Mouse (Mus musculus): ENCODE data around the gene Rerg. TPM values are rescaled to one million over a fixed set of nuclear protein-coding genes. Genes with fewer than 3 reads are reported as not detected.

Gene Rerg
- total and polyA plus RNA-seq, 3 experiments = 0.05 TPM; not detected in 2

DNA sequence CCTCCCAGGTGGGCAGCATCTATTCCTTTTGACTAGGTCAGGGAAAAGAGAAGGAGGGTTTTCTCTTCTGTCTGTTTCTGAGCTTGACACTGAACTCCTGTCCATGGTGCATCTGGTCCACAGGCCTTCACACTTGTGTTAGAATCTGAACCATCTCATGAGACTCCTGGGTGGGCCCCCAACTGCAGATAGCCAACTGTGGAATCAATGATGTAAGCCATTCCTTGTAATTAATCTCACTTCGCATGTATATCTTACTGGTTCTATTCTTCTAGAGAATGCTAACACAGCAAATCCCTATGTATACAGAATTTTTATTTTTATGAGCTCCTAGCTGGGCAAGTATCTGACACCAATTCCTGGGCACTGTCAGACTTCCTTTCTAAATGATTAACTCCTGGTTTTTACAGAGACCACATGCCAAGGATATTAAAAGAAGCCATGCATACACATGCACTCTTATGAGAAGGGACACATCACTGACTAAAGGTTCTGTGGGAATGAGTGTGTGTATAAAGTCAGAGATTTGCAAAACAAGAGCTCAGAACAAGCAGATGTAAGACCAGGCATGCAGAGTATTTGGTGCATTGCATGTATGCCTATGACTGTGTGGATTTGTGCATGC lies 53.3 kb downstream of the Rerg start:
- DNase-seq (ENCODE audit: low spot score) (no peak), ATAC-seq (ENCODE audit: extremely low read depth, insufficient number of reproducible peaks, low FRiP score, poor library complexity, severe bottlenecking) (no peak)
- no peak for TF ChIP-seq CTCF (IDR thresholded peaks at IDR 0.05; ENCODE audit: low read depth, low read length)
- no peak for TF ChIP-seq GATA2 (IDR thresholded peaks at IDR 0.05; ENCODE audit: borderline replicate concordance, low read depth, low read length)
- no peak for TF ChIP-seq TAL1 (conservative IDR thresholded peaks at IDR 0.05; ENCODE audit: low read depth, low read length)
- no peak for TF ChIP-seq GATA1 (IDR thresholded peaks at IDR 0.05; ENCODE audit: borderline replicate concordance, low read length)
- no peak for TF ChIP-seq POLR2AphosphoS5 (IDR thresholded peaks at IDR 0.05; ENCODE audit: insufficient replicate concordance, low read depth, low read length)
- Histone ChIP-seq H3K36me3 (replicated peaks) (no peaks in the 10 kb centered on the region), H3K4me3 (ENCODE audit: low read depth, low read length) (no peak overlapping the region), H3K4me1 (ENCODE audit: insufficient read depth, low read depth, low read length) (no peaks in the 10 kb centered on the region), H3K27me3 (ENCODE audit: insufficient read depth, low read length) (no peaks in the 10 kb centered on the region), H3K9me3 (replicated peaks) (peaks cover 40% of the 10 kb centered on the region)

DNA sequence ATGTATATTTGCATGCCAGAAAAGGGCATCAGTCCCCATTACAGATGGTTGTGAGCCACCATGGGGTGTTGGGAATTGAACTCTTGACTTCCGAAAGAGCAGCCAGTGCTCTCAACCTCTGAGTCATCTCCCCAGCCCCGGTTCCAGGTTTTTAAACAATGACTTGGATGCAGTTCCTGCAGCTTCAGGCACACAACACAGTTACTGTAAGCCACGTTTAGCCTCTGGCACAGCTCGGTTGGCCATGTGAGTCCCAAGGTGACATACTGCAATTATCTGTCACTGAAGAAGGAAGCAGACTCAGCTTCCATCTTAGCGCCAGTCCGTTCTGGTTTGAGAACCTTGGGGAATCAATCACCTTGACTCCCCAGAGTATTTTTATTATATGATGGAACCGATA lies 55.4 kb downstream of the Rerg start:
- no peak for DNase-seq (ENCODE audit: low spot score)
- Histone ChIP-seq H3K4me1 (ENCODE audit: insufficient read depth, low read depth, low read length) (no peaks in the 10 kb centered on the region), H3K4me3 (ENCODE audit: low read depth, low read length) (no peak overlapping the region), H3K36me3 (replicated peaks) (no peaks in the 10 kb centered on the region), H3K9me3 (replicated peaks) (peaks cover 54% of the 10 kb centered on the region), H3K27me3 (ENCODE audit: insufficient read depth, low read length) (no peaks in the 10 kb centered on the region)
- TF ChIP-seq GATA1 (IDR thresholded peaks at IDR 0.05; ENCODE audit: borderline replicate concordance, low read length) = no peak
- no peak for TF ChIP-seq POLR2AphosphoS5 (IDR thresholded peaks at IDR 0.05; ENCODE audit: insufficient replicate concordance, low read depth, low read length)
- TF ChIP-seq CTCF (IDR thresholded peaks at IDR 0.05; ENCODE audit: low read depth, low read length) = no peak
- TF ChIP-seq GATA2 (IDR thresholded peaks at IDR 0.05; ENCODE audit: borderline replicate concordance, low read depth, low read length) = no peak
- TF ChIP-seq TAL1 (conservative IDR thresholded peaks at IDR 0.05; ENCODE audit: low read depth, low read length) = no peak
- no peak for ATAC-seq (ENCODE audit: extremely low read depth, insufficient number of reproducible peaks, low FRiP score, poor library complexity, severe bottlenecking)

GRCm38 (mm10) chr6:137111266-137111813 lies 59.0 kb downstream of the Rerg start:
- Histone ChIP-seq H3K9me3 (replicated peaks) (peaks cover 56% of the 10 kb centered on the region), H3K36me3 (replicated peaks) (no peaks in the 10 kb centered on the region), H3K4me3 (ENCODE audit: low read depth, low read length) (no peak overlapping the region), H3K4me1 (ENCODE audit: insufficient read depth, low read depth, low read length) (no peaks in the 10 kb centered on the region), H3K27me3 (ENCODE audit: insufficient read depth, low read length) (no peaks in the 10 kb centered on the region)
- DNase-seq (ENCODE audit: low spot score) (no peak), ATAC-seq (ENCODE audit: extremely low read depth, insufficient number of reproducible peaks, low FRiP score, poor library complexity, severe bottlenecking) (no peak)
- TF ChIP-seq TAL1 (conservative IDR thresholded peaks at IDR 0.05; ENCODE audit: low read depth, low read length) = no peak
- no peak for TF ChIP-seq GATA1 (IDR thresholded peaks at IDR 0.05; ENCODE audit: borderline replicate concordance, low read length)
- TF ChIP-seq GATA2 (IDR thresholded peaks at IDR 0.05; ENCODE audit: borderline replicate concordance, low read depth, low read length) = no peak
- no peak for TF ChIP-seq CTCF (IDR thresholded peaks at IDR 0.05; ENCODE audit: low read depth, low read length)
- no peak for TF ChIP-seq POLR2AphosphoS5 (IDR thresholded peaks at IDR 0.05; ENCODE audit: insufficient replicate concordance, low read depth, low read length)

- no peak for DNase-seq (ENCODE audit: low spot score)
- Histone ChIP-seq H3K27me3 (ENCODE audit: insufficient read depth, low read length) (no peaks in the 10 kb centered on the region), H3K9me3 (replicated peaks) (peaks cover 54% of the 10 kb centered on the region), H3K4me3 (ENCODE audit: low read depth, low read length) (no peak overlapping the region), H3K36me3 (replicated peaks) (no peaks in the 10 kb centered on the region), H3K4me1 (ENCODE audit: insufficient read depth, low read depth, low read length) (no peaks in the 10 kb centered on the region)
- TF ChIP-seq POLR2AphosphoS5 (IDR thresholded peaks at IDR 0.05; ENCODE audit: insufficient replicate concordance, low read depth, low read length) = no peak
- no peak for TF ChIP-seq GATA1 (IDR thresholded peaks at IDR 0.05; ENCODE audit: borderline replicate concordance, low read length)
- no peak for ATAC-seq (ENCODE audit: extremely low read depth, insufficient number of reproducible peaks, low FRiP score, poor library complexity, severe bottlenecking)
Observed at GRCm38 (mm10) chr6:137110778-137111174, 59.5 kb downstream of the Rerg start.

DNA sequence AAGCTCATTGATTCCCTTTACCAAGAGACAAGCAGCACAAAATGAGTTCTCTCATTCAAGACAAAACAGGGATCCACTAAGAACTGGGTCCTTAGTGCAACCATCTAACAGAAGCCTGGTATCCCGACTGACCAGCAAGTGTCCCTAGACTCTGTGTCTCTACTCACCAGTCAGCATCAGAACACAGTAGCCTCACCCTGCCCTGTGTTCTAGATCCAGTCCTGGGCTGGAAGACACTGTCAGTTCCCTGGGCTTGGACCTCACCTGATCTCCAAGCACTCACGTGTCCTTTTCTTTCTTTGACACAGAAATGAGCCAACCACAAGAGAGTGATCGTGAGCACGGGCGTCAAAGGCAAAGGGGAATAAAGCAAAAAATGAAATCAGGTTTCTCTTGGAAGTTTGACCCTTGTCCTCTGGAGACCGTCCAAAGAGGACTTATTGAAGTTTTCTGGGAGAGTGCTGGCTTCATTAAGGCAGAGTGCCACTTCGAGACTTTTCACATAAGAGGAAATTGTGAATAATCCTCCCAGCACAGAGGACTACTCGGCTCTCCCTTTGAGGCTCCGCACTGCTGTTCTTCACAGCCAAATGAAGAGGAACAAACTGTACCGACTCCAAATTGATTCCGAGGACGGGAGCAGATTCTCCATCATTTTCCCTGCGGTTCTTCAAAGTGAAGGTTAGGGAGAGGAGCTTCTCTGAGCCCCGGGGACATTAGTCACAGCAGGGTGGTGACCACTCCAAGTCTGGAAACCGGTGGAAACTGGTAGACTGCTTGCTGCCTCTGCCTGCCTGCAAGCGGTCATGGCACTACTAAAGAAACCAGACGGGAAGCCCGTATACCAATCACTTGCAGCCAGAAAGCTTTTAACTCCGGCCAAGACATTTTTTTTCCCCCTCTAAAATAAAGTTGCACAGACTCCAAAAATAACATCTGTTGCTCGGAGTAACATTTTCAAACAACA lies 60.2 kb downstream of the Rerg start:
- ATAC-seq (ENCODE audit: extremely low read depth, insufficient number of reproducible peaks, low FRiP score, poor library complexity, severe bottlenecking) (no peak), DNase-seq (ENCODE audit: low spot score) (no peak)
- Histone ChIP-seq H3K27me3 (ENCODE audit: insufficient read depth, low read length) (no peaks in the 10 kb centered on the region), H3K9me3 (replicated peaks) (peaks cover 50% of the 10 kb centered on the region), H3K4me3 (ENCODE audit: low read depth, low read length) (no peak overlapping the region), H3K36me3 (replicated peaks) (no peaks in the 10 kb centered on the region), H3K4me1 (ENCODE audit: insufficient read depth, low read depth, low read length) (no peaks in the 10 kb centered on the region)
- no peak for TF ChIP-seq TAL1 (conservative IDR thresholded peaks at IDR 0.05; ENCODE audit: low read depth, low read length)
- TF ChIP-seq GATA1 (IDR thresholded peaks at IDR 0.05; ENCODE audit: borderline replicate concordance, low read length) = no peak
- no peak for TF ChIP-seq GATA2 (IDR thresholded peaks at IDR 0.05; ENCODE audit: borderline replicate concordance, low read depth, low read length)
- TF ChIP-seq POLR2AphosphoS5 (IDR thresholded peaks at IDR 0.05; ENCODE audit: insufficient replicate concordance, low read depth, low read length) = no peak
- no peak for TF ChIP-seq CTCF (IDR thresholded peaks at IDR 0.05; ENCODE audit: low read depth, low read length)

- Histone ChIP-seq H3K36me3 (replicated peaks) (no peaks in the 10 kb centered on the region), H3K4me3 (ENCODE audit: low read depth, low read length) (no peak overlapping the region), H3K27me3 (ENCODE audit: insufficient read depth, low read length) (no peaks in the 10 kb centered on the region), H3K4me1 (ENCODE audit: insufficient read depth, low read depth, low read length) (no peaks in the 10 kb centered on the region), H3K9me3 (replicated peaks) (peaks cover 37% of the 10 kb centered on the region)
- ATAC-seq (ENCODE audit: extremely low read depth, insufficient number of reproducible peaks, low FRiP score, poor library complexity, severe bottlenecking) (no peak), DNase-seq (ENCODE audit: low spot score) (no peak)
- no peak for TF ChIP-seq CTCF (IDR thresholded peaks at IDR 0.05; ENCODE audit: low read depth, low read length)
- no peak for TF ChIP-seq GATA1 (IDR thresholded peaks at IDR 0.05; ENCODE audit: borderline replicate concordance, low read length)
- TF ChIP-seq GATA2 (IDR thresholded peaks at IDR 0.05; ENCODE audit: borderline replicate concordance, low read depth, low read length) = no peak
- no peak for TF ChIP-seq POLR2AphosphoS5 (IDR thresholded peaks at IDR 0.05; ENCODE audit: insufficient replicate concordance, low read depth, low read length)
- TF ChIP-seq TAL1 (conservative IDR thresholded peaks at IDR 0.05; ENCODE audit: low read depth, low read length) = no peak
Observed at GRCm38 (mm10) chr6:137105285-137105684, 65.0 kb downstream of the Rerg start.

All from G1E (cell line).